Mouse (Mus musculus): Measurements from ENCODE around the gene 0610037L13Rik.

The 0610037L13Rik gene

DNA sequence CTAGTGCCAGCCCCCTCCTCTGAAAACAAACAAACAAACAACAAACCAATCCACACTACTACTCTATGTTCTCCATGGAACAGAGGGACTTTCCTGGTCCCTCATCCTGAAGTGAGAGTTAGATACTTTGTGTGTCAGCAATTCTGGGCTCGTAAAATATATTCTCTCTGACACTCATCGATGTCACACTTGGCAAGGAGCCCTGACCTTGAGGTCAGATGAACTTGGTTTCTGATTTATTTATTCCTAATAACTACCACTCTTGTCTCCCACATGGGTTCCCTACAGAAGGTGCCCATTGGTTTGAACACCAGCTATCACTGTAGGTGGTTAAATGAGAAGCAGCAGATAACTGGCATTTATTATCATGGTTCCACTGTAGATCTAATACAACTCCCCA is 30.7 kb downstream of the 0610037L13Rik start:
- DNase-seq: no peak

DNA sequence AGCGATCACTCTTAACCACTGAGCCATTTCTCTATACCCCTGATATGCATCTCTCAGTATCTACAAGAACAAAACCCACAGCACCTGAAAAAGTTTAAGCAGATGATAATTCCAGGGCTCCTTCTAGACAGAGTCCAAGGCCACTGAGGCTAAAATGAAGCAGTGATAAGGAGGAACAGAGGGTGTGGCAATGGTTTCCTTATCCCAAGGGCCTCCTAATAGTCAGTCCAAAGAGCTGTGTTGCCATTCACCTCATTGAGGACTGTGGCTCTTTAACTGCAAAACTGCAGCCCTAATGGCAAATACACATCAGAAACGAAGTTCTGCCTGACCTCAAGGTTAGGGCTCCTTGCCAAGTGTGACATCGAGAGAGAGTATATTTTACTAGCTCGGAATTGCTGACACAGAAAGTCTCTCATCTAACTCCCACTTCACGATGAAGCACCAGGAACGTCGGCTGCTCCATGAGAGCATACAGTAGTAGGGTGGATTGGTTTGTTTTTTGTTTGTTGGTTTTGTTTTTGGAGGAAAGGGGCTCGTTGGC is 31.6 kb downstream of the 0610037L13Rik start:
- DNase-seq: no peak

DNA sequence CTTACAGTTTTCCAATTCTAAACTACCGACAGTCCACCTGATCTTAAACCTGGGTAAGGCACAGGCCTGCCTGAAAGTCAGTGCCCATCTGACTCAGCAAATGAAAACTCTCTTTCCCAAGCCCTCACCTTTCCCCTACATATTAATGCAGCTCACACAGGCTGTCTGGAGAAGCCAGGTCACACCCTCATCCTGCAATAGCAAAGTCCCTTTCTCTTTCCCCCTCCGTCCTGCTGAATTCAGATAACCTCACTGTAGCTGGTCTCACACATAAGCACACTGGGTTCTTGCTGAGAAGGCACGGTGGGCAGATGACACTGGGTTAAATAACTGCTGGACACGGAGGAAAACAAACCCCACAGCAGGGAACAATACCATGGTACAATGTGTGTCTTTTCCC is 32.3 kb downstream of the 0610037L13Rik start:
- DNase-seq: no peak

DNA sequence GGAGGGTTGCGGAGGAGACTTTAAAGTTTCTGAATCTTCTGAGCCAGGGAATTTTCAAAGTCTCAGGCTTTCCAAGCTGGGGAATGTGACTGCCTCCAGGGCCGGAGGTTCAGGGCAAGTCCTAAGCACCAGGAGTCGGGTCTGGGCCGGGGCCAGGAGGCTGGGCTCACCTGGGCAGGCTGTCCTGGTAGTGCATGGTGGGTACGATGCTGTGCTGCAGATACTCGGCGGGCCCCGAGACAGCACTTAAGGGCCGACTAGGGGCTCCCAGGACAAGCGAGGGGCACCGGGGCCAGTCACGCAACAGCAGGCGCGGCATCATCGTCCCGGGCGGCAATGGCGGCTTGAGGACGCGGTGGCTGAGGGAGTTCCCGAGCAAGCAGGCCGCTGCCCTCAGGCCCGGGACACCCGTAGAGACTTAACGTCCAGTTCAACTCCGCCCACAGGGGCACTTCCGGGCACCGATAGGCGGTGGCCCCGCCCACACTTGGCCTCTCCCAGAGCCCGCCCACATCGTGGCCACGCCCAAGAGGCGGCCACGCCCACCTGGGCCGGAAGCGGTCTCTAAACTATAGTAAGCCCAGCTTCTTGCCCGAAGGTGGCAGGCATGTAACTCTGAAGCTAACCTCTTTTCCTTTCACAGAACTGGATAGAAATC is 33.7 kb downstream of the 0610037L13Rik start, which contains the start of gene Cpt2:
TSS of gene Cpt2 (minus strand) at position 466 of the 658 bp plus-strand sequence.
- peak; percentile 92 to 94 for DNase-seq

DNA sequence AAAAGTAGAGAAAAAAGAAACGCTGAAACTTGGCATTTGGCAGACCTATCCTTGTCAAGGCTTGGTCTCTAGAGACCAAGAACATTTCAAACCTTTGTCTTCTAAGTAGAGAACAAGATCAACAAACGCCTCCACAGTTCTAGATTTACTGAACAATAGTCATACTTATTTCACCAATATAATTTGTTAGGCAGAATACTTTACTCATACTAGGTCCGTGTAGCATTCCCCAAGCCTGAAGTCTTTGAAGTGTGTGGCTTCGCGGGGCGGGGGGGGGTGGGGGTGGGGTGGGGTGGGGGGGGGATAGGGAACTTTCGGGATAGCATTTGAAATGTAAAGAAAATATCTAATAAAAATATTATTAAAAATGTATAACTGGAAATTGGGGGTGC is 34.2 kb downstream of the 0610037L13Rik start:
- DNase-seq: no peak

DNA sequence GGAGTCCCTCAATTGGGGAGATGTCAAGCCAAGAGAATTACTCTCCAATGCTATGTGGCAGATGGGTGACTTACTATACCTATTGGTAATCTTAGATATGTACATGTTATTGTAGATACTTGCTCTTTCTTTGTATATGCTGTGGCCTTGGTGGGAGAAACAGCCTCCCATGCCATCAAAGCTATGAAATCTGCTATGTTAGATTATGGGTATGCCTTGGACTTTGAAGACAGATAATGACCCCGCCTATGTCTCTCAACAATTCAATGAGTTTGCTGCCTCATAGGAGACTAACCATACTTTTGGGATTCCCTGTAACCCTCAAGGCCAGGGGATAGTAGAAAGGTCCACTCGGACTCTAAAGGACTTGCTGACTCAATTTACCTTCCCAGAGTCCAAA is 38.7 kb downstream of the 0610037L13Rik start:
- no peak for DNase-seq

DNA sequence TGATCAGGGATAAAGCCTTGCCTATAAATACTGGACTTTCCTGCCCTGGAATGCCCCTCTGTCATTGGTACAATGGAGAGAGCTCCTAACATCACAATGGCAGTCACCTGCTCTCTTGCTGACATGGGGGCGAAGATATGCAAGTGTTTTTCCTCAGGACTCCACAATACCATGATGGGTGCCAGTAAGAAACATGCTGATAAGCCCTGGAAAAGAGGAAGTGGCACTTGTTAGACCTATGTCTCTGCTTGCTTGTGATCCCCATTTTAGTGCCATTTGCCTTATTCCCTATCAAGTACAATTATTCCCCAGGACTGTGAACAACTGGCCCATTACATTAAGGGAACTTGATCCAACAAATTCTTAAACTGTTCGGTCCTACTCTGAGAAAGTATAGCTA is 39.1 kb downstream of the 0610037L13Rik start:
- DNase-seq: no peak

DNA sequence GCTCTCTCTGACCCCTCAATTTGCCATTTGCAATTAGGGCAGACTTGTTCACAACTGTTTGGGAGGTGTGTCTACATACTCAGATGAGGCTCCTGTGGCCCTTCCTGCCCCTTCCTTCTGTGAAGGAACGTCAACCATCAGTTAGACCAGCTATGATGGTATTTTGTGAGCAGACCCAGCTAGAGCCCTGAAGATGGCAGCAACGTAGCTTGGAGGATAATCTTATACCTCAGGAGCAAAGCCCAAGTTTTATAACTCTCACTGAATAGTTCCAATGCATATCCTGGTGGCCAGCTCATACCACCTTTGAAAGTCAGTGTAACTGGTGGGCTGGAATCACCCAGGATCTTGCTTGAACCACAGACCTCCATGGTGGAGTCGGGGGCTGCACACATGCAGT is 41.8 kb downstream of the 0610037L13Rik start:
- no peak for DNase-seq

DNA sequence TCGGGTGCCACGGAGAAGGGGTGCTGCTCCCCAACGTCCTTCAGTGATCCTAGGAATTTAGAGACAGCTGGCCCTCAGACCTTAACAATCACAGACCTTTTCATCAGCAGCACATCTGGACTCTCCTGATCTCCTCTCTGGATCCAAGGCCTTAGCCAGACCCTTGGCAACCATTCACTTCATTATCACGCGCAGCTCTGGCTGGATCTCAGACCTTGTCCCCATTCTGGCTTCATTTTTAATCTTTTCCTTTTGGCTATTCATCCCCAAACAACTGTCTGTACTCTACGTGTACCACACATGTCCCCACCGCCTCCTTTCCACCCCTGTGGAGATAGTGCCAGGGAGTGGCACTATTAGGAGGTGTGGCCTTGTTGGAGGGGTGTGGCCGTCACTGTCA is 43.6 kb downstream of the 0610037L13Rik start:
- no peak for DNase-seq

DNA sequence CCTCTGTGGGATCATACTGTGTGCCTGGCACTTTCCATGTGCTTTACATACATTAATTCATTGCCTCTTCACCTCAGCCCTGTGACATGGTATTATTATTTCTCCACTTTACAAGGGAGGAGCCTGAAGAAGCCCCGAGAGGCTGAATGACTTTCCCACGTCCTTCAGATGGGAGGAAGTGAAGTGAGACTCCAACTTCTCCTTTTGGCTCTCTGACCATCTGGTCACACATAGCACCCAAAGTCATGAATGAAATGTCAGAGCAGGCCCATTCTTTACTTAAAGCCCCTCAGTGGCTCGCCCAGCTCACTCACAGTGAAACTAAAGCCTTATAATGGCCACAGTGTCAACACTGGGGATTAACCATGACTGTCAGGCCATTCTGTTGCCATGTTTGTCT is 45.6 kb downstream of the 0610037L13Rik start:
- no peak for DNase-seq

DNA sequence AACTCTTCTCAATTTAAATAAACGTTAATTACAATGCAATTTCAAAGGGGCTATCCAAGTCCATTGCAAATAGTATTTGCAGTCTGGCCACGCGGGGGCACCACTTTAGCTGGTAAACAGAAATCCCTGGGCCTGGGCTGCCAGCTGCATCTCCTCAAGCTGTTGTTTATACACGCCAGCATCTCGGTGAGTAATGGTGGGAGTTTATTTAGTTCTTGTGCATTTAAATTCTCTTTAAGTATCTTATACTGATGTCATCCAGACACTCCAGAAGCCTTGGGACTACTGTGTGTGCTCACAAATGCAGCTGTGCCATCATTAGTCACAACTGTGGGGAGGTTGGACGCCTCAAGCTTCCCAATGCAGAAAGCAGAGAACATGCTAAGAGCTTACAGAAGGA is 47.7 kb downstream of the 0610037L13Rik start:
- peak; percentile 90 to 91 for DNase-seq

DNA sequence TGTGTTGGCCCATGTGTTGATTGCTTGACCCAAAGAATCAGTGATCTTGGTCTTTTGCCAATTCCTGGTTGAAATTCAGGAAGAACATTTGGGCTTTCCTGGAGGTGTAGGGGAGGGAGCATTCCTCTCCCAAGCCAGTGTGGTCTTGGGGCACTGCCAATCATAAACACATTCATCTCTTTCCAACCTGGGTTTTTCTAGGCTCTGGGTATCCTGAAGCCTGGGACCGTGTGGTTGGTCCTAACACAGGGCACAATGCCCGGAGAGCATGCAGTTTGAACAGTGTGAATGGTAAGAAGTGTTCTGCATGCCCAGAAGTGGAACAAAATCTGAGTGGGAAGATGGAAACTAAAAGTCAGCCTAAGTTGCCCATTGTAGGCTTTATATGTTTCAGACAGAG is 48.5 kb downstream of the 0610037L13Rik start:
- peak; percentile 65 to 77 for DNase-seq

DNA sequence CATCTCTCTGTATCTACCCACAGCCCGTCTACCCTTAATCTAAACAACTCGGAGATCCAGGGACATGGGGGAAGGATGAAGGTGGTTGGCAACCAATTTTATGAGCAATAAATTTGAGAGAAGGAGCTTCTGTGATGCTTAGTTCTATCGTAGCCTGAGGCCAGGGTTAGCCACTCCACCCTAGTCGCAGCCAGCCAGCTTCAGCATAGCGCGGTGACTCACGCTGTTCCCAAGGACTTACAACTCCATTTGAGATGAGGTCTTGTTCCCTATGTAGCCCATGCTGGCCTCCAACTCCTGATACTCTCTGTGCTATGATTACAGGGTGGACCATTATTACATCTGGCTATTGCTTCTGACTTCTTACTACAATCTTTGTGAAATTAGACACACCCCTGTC is 53.1 kb downstream of the 0610037L13Rik start:
- DNase-seq: no peak

DNA sequence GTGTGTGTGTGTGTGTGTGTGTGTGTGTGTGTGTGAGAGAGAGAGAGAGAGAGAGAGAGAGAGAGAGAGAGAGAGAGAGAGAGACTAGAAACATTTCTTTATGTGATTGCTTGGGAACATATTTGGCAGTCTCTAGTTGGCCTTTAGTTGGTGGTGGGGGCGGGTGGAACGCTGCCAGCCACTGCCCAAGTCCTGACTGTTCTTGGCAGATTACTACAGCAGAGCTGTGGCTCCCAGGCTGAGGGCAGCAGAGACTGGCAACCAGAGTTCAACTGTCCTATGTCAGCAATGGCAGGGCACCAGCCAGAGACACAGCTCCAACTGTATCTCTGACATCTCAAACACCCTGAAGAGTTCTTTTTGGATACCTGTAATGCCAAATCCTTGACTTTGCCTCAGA is 54.5 kb downstream of the 0610037L13Rik start:
- peak; percentile 55 to 76 for DNase-seq

Measured in cerebellum, postnatal 10 days (tissue).